In the genomic region with DNA sequence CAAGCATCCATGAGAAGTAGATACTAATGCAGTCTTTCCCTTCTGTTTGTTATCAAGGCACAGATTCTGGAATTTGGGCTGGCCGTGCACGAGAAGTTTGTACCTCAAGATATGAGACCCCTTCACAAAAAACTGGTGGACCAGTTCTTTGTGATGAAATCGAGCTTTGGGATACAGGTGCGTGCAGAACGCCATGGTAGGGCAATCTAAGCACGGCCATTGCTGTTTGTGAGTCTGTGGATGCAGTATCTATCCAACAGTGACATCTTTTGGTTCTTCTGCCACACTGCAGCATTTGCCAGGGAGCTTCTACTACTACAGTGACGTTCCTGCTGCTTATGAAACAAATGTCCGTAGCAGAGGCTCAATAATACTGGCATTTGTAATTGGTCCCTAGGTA, we compare ENCODE assay signal across 8 mouse cellular contexts.
A peak's percentile ranks its signal among the peaks of the same experiment; 100 is the strongest.
DNase-seq lines count a peak whose midpoint lies in the region; ATAC-seq and TF ChIP-seq lines count a peak whose summit lies in the region.
"Had no signal": no experiment of that assay in that cellular context is flagged by ENCODE, and none has a peak within 500 bp of the region (broad histone marks: within the 10 kb centered on the region; RNA-seq: fewer than 3 reads in every experiment).

No protein-coding gene starts in this region.

- H3K9me3 ChIP-seq in heart, postnatal 0 days (replicated peaks; ENCODE audit: control insufficient read depth, low read length) = no peaks in the 10 kb centered on the region
- H3K9me3 ChIP-seq in heart, embryonic 12.5 days (replicated peaks) = no peaks in the 10 kb centered on the region
- no peaks in the 10 kb centered on the region for H3K9me3 ChIP-seq in hindbrain, embryonic 11.5 days (ENCODE audit: control insufficient read depth, low read length)
- H3K9me3 ChIP-seq: limb, embryonic 15.5 days had no signal

- no peaks in the 10 kb centered on the region for H3K4me1 ChIP-seq in heart, postnatal 0 days (ENCODE audit: control insufficient read depth, insufficient read depth)
- no peaks in the 10 kb centered on the region for H3K4me1 ChIP-seq in heart, embryonic 12.5 days (replicated peaks)
- no peaks in the 10 kb centered on the region for H3K4me1 ChIP-seq in hindbrain, embryonic 11.5 days (replicated peaks; ENCODE audit: control insufficient read depth, insufficient read depth, low read length)
- H3K4me1 ChIP-seq: limb, embryonic 15.5 days had no signal

- ATAC-seq in heart, postnatal 0 days (ENCODE audit: insufficient read depth, low read depth) = no peak
- ATAC-seq in heart, embryonic 12.5 days (ENCODE audit: insufficient number of reproducible peaks, low FRiP score) = no peak
- no peak for ATAC-seq in hindbrain, embryonic 11.5 days (ENCODE audit: low FRiP score)
- ATAC-seq in monocyte, adult 5-6 weeks (replicated peaks; ENCODE audit: insufficient number of reproducible peaks, low FRiP score, low TSS enrichment, poor library complexity, severe bottlenecking) = no peak

- H3K27me3 ChIP-seq in heart, postnatal 0 days (ENCODE audit: control insufficient read depth, insufficient read depth, low read length) = no peaks in the 10 kb centered on the region
- H3K27me3 ChIP-seq in heart, embryonic 12.5 days (replicated peaks) = no peaks in the 10 kb centered on the region
- H3K27me3 ChIP-seq in hindbrain, embryonic 11.5 days (ENCODE audit: control insufficient read depth, insufficient read depth, low read length) = no peaks in the 10 kb centered on the region
- H3K27me3 ChIP-seq: limb, embryonic 15.5 days had no signal

- H3K36me3 ChIP-seq in heart, postnatal 0 days (replicated peaks; ENCODE audit: control insufficient read depth, insufficient read depth, low read length) = 0 out of 2 replicates have a peak, but pooled peaks cover 16% of the 10 kb centered on the region
- H3K36me3 ChIP-seq in heart, embryonic 12.5 days = no peaks in the 10 kb centered on the region
- no peaks in the 10 kb centered on the region for H3K36me3 ChIP-seq in hindbrain, embryonic 11.5 days (ENCODE audit: control insufficient read depth, insufficient read depth, low read length)

- 61% methylated on average over 8 of the region's 8 CpGs for WGBS in heart, postnatal 0 days
- 68% methylated on average over 8 of the region's 8 CpGs for WGBS in heart, embryonic 12.5 days
- 75% methylated on average over 8 of the region's 8 CpGs for WGBS in hindbrain, embryonic 11.5 days

- DNase-seq in heart, postnatal 0 days (ENCODE audit: low spot score) = peak; percentile 37
- DNase-seq in 3134 (ENCODE audit: extremely low read depth, insufficient read length, low spot score) = peak; percentile 8
- peak; percentile 56 for DNase-seq in CD4-positive, CD25-positive, alpha-beta regulatory T cell, adult 2 months (ENCODE audit: low read depth, low spot score)
- peak; percentile 35 for DNase-seq in hindbrain, embryonic 11.5 days (ENCODE audit: low spot score)
- DNase-seq in lung, postnatal 10 days = peak; percentile 55

- no peak overlapping the region for H3K27ac ChIP-seq in heart, postnatal 0 days (ENCODE audit: low read depth)
- no peak overlapping the region for H3K27ac ChIP-seq in heart, embryonic 12.5 days (ENCODE audit: poor library complexity, severe bottlenecking)
- no peak overlapping the region for H3K27ac ChIP-seq in hindbrain, embryonic 11.5 days (ENCODE audit: low read depth, low read length)
- H3K27ac ChIP-seq: limb, embryonic 15.5 days had no signal

- peak; percentile 56 for TF ChIP-seq CTCF in heart, postnatal 0 days (IDR thresholded peaks at IDR 0.05; ENCODE audit: low read depth)

- no peak overlapping the region for H3K4me2 ChIP-seq in heart, postnatal 0 days (ENCODE audit: low read depth, low read length)
- H3K4me2 ChIP-seq in heart, embryonic 12.5 days = no peak overlapping the region
- no peak overlapping the region for H3K4me2 ChIP-seq in hindbrain, embryonic 11.5 days (replicated peaks; ENCODE audit: low read depth, low read length)
- H3K4me2 ChIP-seq: limb, embryonic 15.5 days had no signal

- H3K4me3 ChIP-seq in heart, postnatal 0 days (ENCODE audit: low read depth, low read length) = no peak overlapping the region
- H3K4me3 ChIP-seq in heart, embryonic 12.5 days = no peak overlapping the region
- no peak overlapping the region for H3K4me3 ChIP-seq in hindbrain, embryonic 11.5 days (ENCODE audit: low read depth, low read length)
- H3K4me3 ChIP-seq: limb, embryonic 15.5 days had no signal

- no peak for TF ChIP-seq EP300 in heart, postnatal 0 days (IDR thresholded peaks at IDR 0.05; ENCODE audit: low read depth)

- no peak overlapping the region for H3K9ac ChIP-seq in heart, postnatal 0 days (replicated peaks; ENCODE audit: low read depth, low read length)
- H3K9ac ChIP-seq in heart, embryonic 12.5 days = no peak overlapping the region
- H3K9ac ChIP-seq in hindbrain, embryonic 11.5 days (ENCODE audit: low read depth, low read length) = no peak overlapping the region
- H3K9ac ChIP-seq: limb, embryonic 15.5 days had no signal
